Mouse (Mus musculus) small intestine, adult 2 months (tissue): Measurements from ENCODE around the gene 3100002H09Rik.

Experiments
- CTCF ChIP-seq: fragments of 200-500 bp; IDR thresholded peaks from 2 replicates; pipeline ENCODE4 v1.5.1; 2012; ENCODE audit warnings: low read depth, mild to moderate bottlenecking, control low read depth, inconsistent platforms, low read length, moderate library complexity, mixed read lengths; ENCODE audit not compliant: insufficient replicate concordance, insufficient read length; ENCODE audit errors: extremely low read depth
- POLR2A ChIP-seq: fragments of 200-500 bp; IDR thresholded peaks from 2 replicates; pipeline ENCODE4 v1.6.1; 2012; ENCODE audit warnings: low read depth, mild to moderate bottlenecking, control low read depth, inconsistent platforms, low read length, moderate library complexity

GRCm38 (mm10) chr4:124570977-124571376, 39.6 kb downstream of the 3100002H09Rik start:
- no peak for TF ChIP-seq CTCF
- TF ChIP-seq POLR2A = no peak
